Mouse (Mus musculus): ENCODE measurements around the gene Evl.

Gene Evl

GRCm38 (mm10) chr12:108591586-108591985 is 37.1 kb downstream of the Evl start:
- DNase-seq: no peak

DNA sequence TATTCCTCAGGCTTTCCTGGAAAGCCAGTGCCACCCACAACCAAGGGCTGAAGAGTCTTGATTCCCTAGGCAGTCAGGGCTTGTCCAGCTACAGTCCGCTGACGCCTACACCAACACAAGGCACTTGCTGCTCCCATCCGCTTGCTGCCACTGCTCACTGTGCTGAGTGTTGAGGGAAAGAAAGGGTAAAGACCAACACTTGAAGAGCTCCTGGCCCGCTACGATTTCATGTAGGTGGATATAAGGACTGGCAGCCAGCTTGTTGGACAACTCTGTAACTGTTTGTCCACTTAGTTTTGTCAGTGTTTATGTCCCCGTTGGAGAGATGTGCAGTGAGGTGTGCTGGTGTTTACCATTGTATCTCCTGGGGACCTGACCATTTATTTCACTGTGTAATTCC is 38.3 kb downstream of the Evl start:
- no peak for DNase-seq

- DNase-seq: no peak
Measured at GRCm38 (mm10) chr12:108600864-108601263, 46.3 kb downstream of the Evl start.

DNA sequence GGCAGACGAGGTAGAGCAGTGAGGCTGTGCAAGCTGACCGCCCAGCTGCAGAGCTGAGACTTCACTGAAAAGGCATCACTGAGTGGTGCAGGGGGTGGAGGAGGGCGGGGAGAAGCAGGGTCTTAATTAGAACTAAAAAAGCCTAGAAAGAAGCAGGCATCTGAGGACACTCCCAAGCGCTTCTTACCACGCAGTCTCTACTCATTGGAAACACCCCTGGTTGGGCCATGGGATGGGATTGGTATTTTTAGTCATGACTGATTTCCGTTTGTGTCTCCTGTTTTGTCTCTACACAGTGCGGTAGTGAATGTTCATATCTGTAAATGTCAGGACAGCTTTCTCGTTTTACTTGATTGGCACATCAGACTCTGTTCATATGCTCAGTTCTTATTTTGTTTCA is 46.8 kb downstream of the Evl start:
- no peak for DNase-seq

GRCm38 (mm10) chr12:108604546-108604945 is 50.0 kb downstream of the Evl start:
- no peak for DNase-seq

DNA sequence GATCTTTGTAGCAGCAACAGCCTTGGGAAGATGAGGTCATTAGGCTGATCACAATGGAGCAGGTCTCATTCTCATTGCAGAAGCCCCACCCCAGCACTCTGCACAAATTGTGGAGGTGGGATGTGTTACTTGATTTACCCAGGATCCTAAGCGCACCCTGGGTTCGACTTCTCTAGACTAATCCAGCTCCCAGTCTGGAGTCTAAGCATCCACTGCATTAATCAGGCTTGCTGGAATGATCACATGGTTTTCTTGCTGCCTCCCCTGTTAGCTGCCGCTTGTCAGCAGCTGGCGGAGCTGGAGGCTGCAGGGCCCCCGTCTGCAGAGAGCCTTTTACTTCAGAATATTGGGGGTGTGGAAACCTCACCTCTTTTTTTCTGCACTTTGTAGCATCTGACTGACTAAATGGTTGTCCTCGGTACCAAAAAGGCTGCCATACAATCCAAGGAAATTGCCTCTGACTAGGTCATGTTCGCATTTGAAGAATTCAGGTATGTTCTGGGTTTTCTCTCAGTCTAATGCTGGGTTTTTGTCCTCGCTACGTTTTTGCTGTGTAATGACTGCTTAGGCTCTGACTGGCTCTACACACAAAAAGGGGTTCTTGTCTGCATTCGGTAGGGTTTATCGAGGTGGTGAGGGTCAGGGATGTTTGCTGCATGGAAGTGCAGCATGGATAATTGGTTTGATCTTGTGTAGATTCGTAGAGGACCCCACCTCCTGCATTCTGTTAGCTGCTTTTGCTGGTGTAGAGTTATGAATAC is 51.2 kb downstream of the Evl start:
- DNase-seq: no peak

DNA sequence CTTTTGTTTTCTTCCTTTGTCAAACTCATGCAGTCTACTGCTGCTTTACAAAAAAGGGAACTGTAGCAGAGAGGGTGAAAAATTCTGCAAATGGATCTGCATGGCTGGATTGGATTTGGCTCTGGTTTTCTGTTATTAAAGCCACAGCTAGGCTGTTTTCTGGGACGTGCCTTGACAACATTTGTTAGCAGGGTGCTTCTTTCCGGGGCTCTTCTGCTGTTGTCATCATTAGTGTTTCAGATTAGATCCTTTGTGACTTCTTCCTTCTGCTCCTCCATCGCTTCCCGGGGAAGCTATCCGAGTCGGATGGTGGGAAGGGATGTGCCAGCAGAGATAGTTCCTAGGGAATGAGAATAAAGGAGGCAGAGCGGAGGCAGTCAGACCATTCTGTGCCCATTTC is 51.8 kb downstream of the Evl start:
- no peak for DNase-seq

DNA sequence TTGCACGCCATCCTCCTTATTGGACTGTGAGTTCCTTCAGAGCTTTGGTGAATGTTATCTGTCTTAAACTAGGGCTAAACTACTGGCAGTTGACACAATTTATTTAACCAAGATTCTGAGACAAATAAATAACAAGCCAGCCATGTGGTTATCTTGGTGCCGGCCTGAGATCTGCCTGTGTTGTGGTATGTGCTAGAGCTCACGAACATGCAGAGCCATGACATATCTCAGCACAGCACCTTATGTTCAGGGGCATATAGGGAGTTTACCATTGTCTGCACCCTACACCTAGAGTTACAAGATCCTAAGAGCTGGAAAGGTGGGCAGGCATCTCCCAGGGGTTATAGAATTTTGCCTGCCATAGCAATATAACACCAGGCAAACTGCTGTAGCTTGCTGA is 54.9 kb downstream of the Evl start:
- no peak for DNase-seq

DNA sequence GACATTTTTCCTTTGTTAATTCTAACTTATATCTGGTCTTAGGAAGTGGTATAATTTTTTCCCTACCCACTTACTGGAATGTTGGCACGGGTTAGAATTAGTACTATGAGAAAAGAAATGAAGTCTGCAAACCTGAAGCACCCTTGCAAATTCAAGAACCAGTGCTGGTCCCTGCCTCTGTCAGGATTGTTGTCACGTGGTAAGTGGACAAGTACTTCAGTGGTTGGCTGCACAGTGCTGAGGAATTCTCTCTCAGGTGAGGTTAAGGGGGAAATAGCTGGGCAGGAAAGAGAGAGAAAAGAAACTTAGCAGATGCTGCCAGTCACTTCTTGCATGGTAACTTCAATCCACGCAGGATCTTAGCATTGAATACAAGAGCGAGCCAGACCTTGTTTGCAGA is 55.7 kb downstream of the Evl start:
- no peak for DNase-seq

- DNase-seq: peak; percentile 85 to 90
Measured at GRCm38 (mm10) chr12:108613081-108613480, 58.6 kb downstream of the Evl start.

DNA sequence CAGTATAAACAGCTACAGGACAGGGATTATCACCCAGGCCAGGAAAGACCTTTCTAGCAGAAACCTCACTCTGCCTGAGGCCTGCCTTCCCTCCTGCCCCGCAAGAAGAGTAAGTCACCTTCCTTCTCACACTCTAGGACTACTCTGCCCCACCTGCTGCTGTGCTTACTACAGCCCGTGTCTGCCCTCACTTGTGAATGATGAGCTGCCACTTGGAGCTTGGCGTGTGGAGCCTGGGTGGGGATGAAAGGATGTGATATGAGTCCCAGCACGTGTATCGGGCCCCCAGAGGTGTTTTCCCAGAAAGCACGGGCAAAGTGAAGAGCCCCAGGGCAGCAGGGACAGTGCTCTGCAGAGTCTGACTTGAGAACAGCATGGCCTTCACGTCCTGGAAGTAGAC is 63.0 kb downstream of the Evl start:
- DNase-seq: no peak

DNA sequence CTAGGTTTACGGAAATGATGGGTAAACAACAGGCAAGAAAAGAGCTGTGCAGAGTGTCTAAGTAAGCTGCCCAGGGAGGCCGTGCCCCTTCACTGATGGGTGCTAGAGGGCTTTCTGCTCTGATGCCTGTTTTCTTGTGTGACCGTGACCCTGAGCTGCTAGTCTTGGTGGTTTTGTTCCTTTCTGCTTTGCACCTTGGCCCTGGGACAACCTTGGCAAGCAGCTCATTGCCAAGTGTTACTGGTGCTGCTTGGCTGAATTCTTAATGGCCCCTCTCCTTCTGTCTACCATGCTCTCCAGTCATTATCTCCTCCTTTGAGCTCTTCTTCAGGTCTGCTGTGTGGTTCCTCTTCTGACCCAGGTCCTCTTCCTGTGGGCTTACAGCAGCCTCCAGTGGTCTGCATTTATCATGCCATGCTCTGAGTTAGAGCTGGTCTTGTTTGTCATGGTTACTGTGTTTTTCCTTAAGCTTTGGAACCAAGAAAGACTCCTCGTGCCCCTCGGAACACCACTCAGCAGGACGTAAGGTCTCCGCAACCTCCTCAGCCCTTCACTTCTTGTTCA is 65.4 kb downstream of the Evl start:
- DNase-seq: peak; percentile 46 to 64

- no peak for DNase-seq
Measured at GRCm38 (mm10) chr12:108622406-108622805, 67.9 kb downstream of the Evl start.

GRCm38 (mm10) chr12:108629556-108629955 is 75.0 kb downstream of the Evl start:
- DNase-seq: no peak

DNA sequence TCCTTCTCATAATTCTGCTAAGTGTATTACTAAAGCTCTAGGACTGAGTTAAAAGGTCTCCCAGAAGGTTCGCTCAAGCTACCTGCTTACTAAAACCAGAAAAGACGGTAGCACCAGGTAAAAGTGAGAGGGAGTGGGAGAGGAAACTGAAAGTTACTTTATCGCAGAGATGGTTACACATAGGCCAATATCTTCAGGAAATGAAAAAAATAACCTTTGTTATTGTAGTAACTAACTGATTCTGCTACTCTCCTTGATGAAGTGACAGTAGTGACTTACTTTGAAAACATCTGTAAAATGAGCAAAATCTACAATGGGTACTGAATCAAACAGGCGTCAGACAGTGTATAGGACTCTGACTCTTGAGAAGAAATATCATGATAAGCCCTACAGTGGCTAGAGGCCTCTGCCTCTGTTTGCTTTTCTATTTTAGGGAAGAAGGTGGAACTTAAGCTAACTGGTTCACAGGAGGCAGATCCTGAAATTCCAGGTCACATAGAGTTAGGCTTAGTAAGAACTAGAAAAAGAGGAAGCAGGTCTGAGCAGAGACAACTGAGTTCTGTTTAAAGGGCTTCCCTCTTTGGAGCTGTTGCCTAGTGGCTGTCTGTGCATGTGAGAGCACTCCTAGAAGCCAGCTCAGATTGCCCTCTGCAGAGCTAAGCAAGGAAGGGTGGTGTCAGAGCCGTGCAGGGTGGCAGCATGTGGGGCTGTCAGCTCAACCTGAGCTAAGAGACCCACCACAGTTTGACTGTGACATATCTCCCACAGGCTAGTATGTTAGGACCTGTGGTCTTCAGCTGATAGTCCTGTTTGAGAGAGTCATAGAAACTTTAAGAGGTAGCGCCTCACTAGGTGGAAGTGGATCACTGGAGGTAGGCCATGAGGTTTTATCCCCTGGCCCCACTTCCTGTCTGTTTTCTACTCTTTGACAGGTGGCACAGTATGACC is 76.5 kb downstream of the Evl start:
- no peak for DNase-seq

GRCm38 (mm10) chr12:108632501-108632900 is 78.0 kb downstream of the Evl start:
- no peak for DNase-seq

DNA sequence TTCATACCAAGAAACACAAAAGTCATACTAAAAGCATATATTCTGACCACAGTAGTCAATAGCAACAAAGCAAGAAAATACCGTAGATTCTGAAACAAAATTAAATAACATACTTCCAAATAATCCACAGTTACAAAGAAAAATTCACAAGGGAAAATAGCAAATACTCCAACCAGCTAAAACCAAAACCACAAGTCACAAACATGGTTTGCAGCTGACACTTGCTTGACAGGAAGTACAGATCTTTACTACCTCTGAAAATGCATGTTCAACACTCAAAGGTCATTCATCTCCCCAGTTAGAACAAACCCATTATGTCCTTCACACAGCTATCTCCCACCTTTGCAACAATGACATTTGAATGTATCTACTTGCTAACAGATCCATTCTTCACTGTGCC is 79.5 kb downstream of the Evl start:
- no peak for DNase-seq

DNA sequence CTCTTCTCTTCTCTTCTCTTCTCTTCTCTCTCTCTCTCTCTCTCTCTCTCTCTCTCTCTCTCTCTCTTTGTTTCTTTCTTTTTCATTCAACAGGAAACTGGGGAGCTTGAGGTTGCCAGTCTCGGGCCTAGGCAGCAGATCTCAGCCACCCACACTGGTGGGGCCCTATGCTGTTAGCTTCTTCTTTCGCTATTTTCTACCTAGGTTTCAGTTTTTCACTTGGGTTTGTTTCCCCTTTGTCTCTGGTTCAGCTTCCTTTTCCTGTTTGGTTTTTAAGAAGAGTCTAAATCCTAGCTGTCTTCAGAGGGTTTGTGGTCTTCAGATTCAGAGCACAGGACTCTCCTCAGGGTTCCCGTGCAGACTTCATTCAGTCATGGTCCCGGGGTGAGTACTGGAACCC is 81.0 kb downstream of the Evl start:
- DNase-seq: no peak

GRCm38 (mm10) chr12:108637440-108637839 is 82.9 kb downstream of the Evl start:
- DNase-seq: no peak

DNA sequence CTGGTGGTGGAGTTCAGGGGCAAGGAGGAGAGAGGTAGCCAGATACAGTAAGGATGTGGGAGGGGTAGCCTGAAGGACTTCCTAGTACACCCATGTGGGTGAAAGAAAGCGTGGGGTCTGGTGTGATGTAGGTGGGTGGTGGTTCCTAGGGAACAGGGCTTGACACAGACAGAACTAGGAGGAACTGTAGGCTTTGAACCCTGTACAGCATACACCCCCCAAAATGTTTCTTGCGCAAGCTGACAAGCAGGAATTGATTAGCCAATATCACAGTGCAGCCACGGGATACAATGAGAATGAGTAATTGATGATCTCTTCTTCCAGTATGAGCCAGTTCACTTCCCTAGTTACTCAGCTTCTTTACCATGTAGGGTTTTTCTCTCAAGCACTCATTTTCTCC is 84.6 kb downstream of the Evl start:
- DNase-seq: no peak

GRCm38 (mm10) chr12:108642019-108642418 is 87.5 kb downstream of the Evl start:
- no peak for DNase-seq

GRCm38 (mm10) chr12:108646234-108646633 is 91.7 kb downstream of the Evl start:
- DNase-seq: no peak

DNA sequence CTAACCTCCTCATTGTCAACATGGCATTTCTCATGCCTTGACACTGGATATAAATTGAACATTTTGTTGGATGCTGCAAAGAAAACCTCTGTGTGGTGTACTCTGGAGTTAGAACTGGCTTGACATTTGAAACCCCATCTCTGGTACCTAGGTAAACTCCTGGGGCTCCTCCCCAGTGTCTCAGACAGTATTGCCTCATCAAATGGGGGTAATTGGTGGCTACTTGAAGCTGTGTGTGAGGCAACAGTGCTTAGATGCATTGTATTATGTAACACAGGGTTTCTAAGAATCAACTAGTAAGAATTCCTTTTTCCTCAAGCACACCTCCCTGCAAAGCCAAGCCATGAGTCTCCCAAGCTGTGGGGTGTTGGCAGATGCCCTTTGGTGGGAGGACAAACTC is 93.3 kb downstream of the Evl start:
- DNase-seq: no peak

Data from kidney, postnatal 25 days (tissue).